Mouse (Mus musculus) cerebellum, adult (tissue): Measurements from ENCODE around the gene Map3k14.
A peak's percentile ranks its signal among the peaks of the same experiment; 100 is the strongest.

Source experiments
- ATAC-seq: cut with Nextera tagmentation; 2 replicates; pipeline ENCODE4 v1.9.2; 2017; ENCODE audit warnings: mild to moderate bottlenecking, moderate library complexity, mixed read lengths; ENCODE audit not compliant: insufficient number of reproducible peaks, low FRiP score, low TSS enrichment

Gene Map3k14

GRCm38 (mm10) chr11:103218517-103218901 is 48.8 kb downstream of the Map3k14 start:
- ATAC-seq, result peak; percentile 33; the same call in 1 of the 2 replicates

DNA sequence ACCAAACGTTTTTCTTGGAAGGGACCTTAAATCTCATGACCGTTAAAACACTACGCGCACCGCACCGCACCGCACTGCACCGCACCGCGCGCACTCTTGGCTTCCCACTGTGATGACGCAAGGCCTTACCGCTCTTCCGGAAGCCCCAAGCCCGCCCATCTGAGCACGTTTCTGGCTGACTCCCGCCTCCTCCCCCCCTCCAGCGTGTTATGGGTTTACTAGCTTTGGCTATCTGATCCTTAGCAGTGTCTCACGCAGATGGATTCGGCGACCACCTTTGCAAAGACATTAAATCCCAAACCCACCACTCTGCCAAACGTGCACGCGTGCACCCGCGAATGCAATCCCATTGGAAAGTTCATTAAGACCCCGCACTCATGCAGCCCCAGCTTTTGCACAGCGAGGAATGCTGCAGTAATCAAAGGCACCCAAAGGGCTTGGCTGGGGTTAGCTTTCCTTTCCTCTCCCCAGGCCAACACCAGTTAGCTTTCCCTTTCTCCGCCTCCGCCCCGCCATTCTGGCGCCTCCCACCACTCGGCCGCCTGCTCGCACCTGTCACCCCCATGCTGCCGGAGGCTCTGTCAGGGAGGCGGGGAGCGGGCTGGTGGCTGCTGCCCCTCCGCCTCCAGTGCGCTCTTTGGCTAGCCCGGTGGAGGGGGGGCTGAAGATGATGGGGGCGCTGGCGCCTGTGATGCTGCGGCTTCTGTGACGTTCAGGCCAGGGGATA is 49.3 kb downstream of the Map3k14 start, which contains the start of gene Spata32:
TSS of gene Spata32 (minus strand) at position 643 of the 727 bp plus-strand sequence.
- ATAC-seq, result peak; percentile 86

GRCm38 (mm10) chr11:103215355-103215754 is 51.9 kb downstream of the Map3k14 start:
- no peak for ATAC-seq

DNA sequence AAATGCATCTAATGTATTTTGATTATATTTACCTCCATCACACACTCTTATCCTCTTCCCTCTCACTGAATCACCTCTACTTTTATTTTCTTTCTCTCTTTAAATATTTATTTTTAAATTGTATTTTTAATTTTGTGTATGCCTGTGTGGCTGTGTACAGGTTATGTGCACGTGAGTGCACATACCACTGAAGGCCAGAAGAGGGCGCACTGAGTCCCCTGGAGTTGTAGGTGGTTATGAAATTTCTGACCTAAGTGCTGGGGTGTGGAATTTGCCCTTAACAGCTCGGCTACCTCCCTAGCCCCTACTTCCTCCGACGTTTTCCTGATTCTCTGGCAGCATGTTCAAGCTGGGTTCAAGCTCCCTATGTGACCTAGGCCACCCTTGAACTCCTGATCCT is 53.6 kb downstream of the Map3k14 start:
- no peak for ATAC-seq

DNA sequence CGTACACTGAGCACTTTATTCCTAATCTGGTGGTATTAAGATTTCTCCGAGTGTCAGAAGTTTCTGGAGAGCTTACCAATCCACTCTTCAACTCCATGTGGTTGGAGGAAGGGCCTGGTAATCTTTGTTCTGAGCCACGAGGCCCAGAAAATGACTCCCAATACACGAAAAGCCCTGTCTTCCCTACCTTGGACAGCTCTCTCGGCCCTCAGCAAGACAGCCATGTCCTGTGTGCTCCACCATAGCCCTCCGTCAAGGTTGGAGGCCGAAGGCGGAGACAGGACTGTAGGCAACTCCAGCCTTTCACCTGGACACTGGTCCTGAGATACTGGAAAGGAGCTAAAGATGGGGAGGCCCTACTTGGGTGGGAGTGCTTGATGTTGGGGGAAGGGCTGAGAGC is 57.0 kb downstream of the Map3k14 start:
- no peak for ATAC-seq

GRCm38 (mm10) chr11:103208458-103208857 is 58.8 kb downstream of the Map3k14 start, which contains the start of gene 1700023F06Rik:
Gene 1700023F06Rik, minus strand, starts transcription at chr11:103208558.
- no peak for ATAC-seq

- no peak for ATAC-seq
Observed at GRCm38 (mm10) chr11:103206203-103206602, 61.1 kb downstream of the Map3k14 start.

DNA sequence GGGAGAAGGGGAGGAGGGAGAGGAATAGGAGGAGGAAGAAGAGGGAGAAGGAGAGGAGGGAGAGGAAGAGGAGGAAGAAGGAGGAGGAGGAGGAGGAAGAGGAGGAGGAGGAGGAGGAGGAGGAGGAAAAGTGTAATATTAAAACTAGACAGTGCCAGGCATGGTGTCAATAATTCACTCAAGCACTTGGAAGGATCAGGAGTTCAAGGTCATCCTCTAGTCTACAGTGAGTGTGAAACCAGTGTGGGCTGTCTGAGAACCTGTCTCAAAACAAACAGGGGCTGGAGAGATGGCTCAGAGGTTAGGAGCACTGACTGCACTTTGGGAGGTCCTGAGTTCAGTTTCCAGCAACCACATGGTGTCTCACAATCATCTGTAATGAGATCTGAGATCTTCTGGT is 64.9 kb downstream of the Map3k14 start:
- no peak for ATAC-seq

DNA sequence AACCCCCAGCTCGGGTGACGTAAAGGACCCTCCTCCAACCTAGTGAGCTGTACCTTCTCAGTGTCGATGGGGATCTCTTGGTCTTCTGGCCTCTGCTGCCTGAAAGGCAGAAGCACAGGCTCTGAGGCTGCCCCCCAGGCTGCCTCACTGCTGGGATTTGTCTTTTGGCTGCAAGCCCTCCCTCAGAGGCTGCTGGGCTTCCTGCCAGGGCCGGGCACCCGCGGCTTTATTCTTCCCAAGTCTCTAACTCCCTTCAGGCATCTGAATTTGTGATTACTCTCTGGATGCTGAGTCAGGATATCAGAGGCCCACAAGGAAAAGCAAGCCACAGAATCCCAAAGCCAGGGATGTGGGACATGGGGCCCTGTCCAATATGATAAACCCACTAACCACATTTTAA is 65.6 kb downstream of the Map3k14 start:
- ATAC-seq, result no peak

DNA sequence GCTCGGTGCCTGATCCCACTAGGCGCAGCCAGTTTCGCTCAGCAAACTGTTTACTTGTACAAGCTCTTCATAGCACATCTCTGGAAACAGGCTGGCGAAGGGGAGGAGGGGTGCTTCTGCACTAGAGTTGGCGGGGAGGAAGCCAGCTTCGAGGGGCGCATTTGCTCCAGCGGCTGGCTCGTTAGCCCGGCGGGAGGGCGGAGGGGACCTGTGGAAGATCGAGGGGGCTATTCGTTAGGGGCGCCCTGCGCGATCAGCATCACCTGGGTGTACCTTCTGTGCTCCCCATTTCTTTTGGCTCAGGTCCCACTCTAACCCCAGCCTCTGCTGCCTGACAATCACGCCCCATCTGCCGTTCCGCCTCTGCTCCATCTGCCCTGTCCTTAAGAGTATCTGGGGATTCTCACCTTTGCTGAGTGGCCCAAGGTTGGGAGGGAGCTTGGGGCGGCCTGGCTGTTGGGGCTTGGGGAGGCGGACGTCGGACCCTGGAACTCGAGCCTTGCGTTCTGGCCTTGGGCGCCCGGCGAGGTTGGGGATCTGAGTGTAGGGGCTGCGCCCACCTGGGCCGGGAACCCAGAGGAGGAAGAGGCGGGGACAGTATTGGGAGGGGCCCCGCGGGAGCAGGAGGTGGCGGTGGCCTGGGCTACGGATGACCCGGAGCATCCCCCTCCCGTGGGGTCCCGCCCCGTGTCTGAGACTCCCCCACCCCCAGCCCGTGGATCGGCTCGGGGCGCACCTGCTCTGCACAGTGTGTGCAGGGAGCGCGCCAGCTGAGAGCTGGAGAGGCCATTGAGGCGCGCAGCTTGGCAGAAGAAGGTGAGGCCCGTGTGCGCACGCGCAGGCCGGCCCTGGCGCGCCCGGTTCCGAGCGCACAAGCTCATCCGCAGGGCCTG is 68.1 kb downstream of the Map3k14 start:
- peak; percentile 74; the same call in 1 of the 2 replicates for ATAC-seq

GRCm38 (mm10) chr11:103198339-103198738 is 68.9 kb downstream of the Map3k14 start:
- ATAC-seq, result no peak

- ATAC-seq, result no peak
Observed at GRCm38 (mm10) chr11:103197340-103197739, 69.9 kb downstream of the Map3k14 start.

GRCm38 (mm10) chr11:103195656-103196055 is 71.6 kb downstream of the Map3k14 start:
- ATAC-seq, result no peak

GRCm38 (mm10) chr11:103195236-103195635 is 72.0 kb downstream of the Map3k14 start:
- no peak for ATAC-seq

DNA sequence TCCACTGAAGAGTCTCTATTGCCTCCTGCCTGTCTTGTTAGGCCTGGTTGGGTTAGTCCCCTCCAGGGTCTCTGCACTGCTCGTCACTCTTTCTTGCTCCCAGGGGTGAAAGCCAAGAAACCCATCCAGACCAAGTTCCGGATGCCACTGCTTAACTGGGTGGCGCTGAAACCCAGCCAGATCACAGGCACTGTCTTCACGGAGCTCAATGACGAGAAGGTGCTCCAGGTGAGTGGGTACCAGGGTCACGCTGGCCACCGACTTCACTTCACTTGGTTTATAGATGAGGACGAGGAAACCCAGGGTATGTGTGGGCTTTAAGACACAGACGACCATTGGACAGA is 73.5 kb downstream of the Map3k14 start:
- ATAC-seq, result no peak

- ATAC-seq, result peak; percentile 28; the same call in 1 of the 2 replicates
Observed at GRCm38 (mm10) chr11:103192956-103193824, 74.1 kb downstream of the Map3k14 start.

GRCm38 (mm10) chr11:103192230-103192955 is 74.9 kb downstream of the Map3k14 start:
- ATAC-seq, result peak; percentile 38; the same call in 1 of the 2 replicates

DNA sequence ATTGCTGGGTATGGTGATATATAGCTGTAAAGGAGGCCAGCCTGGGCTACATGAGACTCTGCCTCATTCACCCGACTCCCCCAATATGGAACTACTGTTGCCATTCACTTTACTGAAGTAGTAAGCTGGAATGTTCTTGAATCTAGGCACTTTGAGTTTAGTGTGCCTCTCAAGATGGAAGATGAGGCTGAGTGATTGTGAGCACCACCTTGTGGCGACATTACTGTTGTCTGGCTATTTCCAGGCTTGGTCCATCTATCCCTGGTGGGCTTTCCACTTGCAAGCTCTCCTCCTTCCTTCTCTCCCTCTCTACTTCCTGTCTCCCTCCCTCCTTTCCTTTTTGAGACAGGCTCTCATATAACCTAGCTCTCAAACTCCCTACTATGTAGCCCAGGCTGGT is 82.4 kb downstream of the Map3k14 start:
- ATAC-seq, result no peak

DNA sequence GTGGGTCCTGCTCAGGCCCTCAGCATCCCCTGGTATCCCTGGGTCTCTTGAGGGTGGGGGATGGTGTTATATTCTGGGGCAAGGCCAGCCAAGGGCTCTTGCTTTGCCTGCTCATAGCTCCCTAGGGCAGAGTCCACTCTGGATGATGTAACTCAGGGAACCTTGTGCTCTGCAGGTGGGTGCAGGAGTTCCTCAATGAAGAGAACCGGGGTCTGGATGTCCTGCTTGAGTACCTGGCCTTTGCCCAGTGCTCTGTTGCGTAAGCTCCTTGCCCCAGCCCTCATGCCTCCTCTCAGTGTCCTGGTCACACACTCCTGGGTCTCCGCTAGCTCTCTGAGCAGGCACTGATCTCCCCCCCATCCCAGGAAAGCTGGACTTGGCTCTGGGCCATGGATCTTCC is 85.4 kb downstream of the Map3k14 start:
- no peak for ATAC-seq

- no peak for ATAC-seq
Observed at GRCm38 (mm10) chr11:103181349-103181748, 85.9 kb downstream of the Map3k14 start.
